Mouse (Mus musculus) embryonic facial prominence, embryonic 14.5 days (tissue): ENCODE measurements at regions not wholly inside any gene's neighbourhood (a gene's known extent, or its start where the extent isn't known, plus 50 kb on each side); places are given as distances from the start of the nearest gene placed in this dataset.

Source experiments
- ATAC-seq: fragments of 200-750 bp; cut with Nextera tagmentation; 2 replicates; pipeline ENCODE4 v1.8.0; 2017; ENCODE audit warnings: low read depth, moderate number of reproducible peaks, moderate TSS enrichment
- DNase-seq: peaks from one replicate; pipeline ENCODE4 v3.0.0-alpha.2; 2015; ENCODE audit warnings: low spot score
- H3K27ac ChIP-seq: fragments of 300-500 bp; sonication (generic); replicated peaks from 2 replicates; pipeline ENCODE4 v1.5.1; 2014; ENCODE audit warnings: low read depth, mild to moderate bottlenecking, low read length, moderate library complexity
- H3K27me3 ChIP-seq: fragments of 300-500 bp; sonication (generic); replicated peaks from 2 replicates; pipeline ENCODE4 v1.6.1; 2014; ENCODE audit warnings: low read length; ENCODE audit not compliant: control insufficient read depth, insufficient read depth
- H3K36me3 ChIP-seq: fragments of 300-500 bp; sonication (generic); 2 replicates; pipeline ENCODE4 v1.6.1; 2014; ENCODE audit warnings: low read length, mixed read lengths; ENCODE audit not compliant: control insufficient read depth, insufficient read depth
- H3K4me1 ChIP-seq: fragments of 300-500 bp; sonication (generic); 2 replicates; pipeline ENCODE4 v1.6.1; 2014; ENCODE audit warnings: antibody characterized with exemption, low read length; ENCODE audit not compliant: control insufficient read depth, insufficient read depth
- H3K4me2 ChIP-seq: fragments of 300-500 bp; sonication (generic); 2 replicates; pipeline ENCODE4 v1.6.1; 2014; ENCODE audit warnings: low read depth, mild to moderate bottlenecking, low read length, moderate library complexity, mixed read lengths
- H3K4me3 ChIP-seq: fragments of 300-500 bp; sonication (generic); 2 replicates; pipeline ENCODE4 v1.5.1; 2014; ENCODE audit warnings: low read depth, mild to moderate bottlenecking, low read length
- H3K9ac ChIP-seq: fragments of 300-500 bp; sonication (generic); 2 replicates; pipeline ENCODE4 v1.6.1; 2014; ENCODE audit warnings: low read depth, mild to moderate bottlenecking, low read length, moderate library complexity, mixed read lengths
- H3K9me3 ChIP-seq: fragments of 300-500 bp; sonication (generic); 2 replicates; pipeline ENCODE4 v1.6.1; 2016; ENCODE audit warnings: low read length; ENCODE audit not compliant: control insufficient read depth
- WGBS: fragments of 180-500 bp; shearing (Covaris S2); extraction: QIAGEN DNeasy Blood & Tissue Kit; methylation state at CpG from one replicate; pipeline ENCODE4 v1.1.7; 2014; 5-methylcytosine and 5-hydroxymethylcytosine counted together

DNA sequence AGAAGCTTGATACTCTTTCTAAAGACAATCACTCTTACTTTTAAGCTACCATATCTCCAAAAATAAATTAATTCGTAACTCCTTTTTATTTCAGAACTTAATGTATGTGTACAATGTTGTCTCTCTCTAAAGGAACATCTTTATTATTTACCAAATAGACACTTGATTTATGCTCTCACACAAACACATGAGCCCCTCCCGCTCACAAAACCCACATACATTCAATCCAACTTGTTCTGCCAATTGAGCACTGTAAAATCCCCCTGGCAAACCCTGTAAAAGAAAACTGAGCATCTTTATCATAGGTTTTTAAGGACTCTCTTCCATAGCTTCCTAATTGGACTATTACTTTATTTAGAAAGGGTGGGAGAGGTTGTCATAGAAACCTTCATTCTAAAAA lies 812.5 kb downstream of the Phf3 start:
- ATAC-seq (no peak; the same call in 1 of the 2 replicates), DNase-seq (no peak)
- H3K36me3 ChIP-seq, result no peaks in the 10 kb centered on the region
- no peak overlapping the region for H3K4me2 ChIP-seq
- no peak overlapping the region for H3K4me3 ChIP-seq
- H3K4me1 ChIP-seq, result no peaks in the 10 kb centered on the region
- no peak overlapping the region for H3K9ac ChIP-seq
- 70% methylated on average over 2 of the region's 2 CpGs for WGBS
- H3K27ac ChIP-seq, result no peak overlapping the region
- H3K27me3 ChIP-seq, result no peaks in the 10 kb centered on the region
- no peaks in the 10 kb centered on the region for H3K9me3 ChIP-seq

DNA sequence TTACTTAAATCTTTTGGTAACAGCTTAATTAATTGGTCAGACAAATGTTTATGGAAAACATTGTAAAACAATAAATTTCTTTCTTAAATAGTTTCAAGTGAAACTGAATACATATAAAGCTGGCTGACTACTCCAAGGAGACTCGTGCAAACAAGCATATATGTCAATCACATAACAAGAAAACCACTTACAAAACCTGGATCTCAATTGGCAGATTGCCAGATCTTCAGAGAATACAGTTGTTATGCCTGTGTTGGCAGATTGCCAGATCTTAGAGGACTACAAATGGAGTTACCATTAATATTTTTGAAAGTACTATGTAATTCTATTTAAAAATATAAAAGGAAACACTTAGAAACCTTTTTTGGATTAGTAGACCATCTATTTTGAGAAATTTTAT lies 812.9 kb downstream of the Phf3 start:
- WGBS, result 9% methylated on average over 1 of the region's 1 CpGs
- H3K4me3 ChIP-seq, result no peak overlapping the region
- ATAC-seq, result peak; percentile 65; the same call in 1 of the 2 replicates
- peak; percentile 94 for DNase-seq
- H3K36me3 ChIP-seq, result no peaks in the 10 kb centered on the region
- no peaks in the 10 kb centered on the region for H3K9me3 ChIP-seq
- no peak overlapping the region for H3K4me2 ChIP-seq
- no peaks in the 10 kb centered on the region for H3K4me1 ChIP-seq
- H3K9ac ChIP-seq, result no peak overlapping the region
- no peaks in the 10 kb centered on the region for H3K27me3 ChIP-seq
- no peak overlapping the region for H3K27ac ChIP-seq

DNA sequence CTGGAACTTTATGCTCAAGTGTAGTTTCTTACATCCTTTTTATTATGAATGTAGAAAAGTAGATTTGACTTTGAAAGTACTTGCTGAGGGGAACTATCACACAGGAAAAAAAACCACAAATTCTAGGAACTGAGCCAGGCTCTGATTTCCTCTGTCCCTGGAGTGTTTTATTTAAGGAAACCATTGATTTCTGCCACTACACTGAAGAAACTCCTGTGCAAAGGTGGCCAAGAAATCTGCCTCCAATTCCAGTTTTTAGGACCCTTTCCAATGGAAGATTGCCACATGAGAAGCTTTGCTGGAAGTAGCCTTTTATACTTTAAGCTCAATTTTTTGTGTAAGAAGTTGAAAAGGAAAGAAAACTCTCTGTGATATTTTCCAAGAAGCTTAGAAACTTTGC lies 856.1 kb downstream of the Phf3 start:
- H3K4me1 ChIP-seq, result no peaks in the 10 kb centered on the region

GRCm38 (mm10) chr1:30008757-30009340 lies 864.9 kb downstream of the Phf3 start:
- Histone ChIP-seq H3K9ac (no peak overlapping the region), H3K9me3 (no peaks in the 10 kb centered on the region), H3K36me3 (no peaks in the 10 kb centered on the region), H3K4me3 (no peak overlapping the region), H3K4me2 (no peak overlapping the region), H3K27me3 (no peaks in the 10 kb centered on the region), H3K4me1 (no peaks in the 10 kb centered on the region), H3K27ac (no peak overlapping the region)
- ATAC-seq (no peak), DNase-seq (no peak)
- 55% methylated on average over 1 of the region's 1 CpGs for WGBS

More for the DNA sequence above, 856.1 kb downstream of the Phf3 start:
- H3K9me3 ChIP-seq, result no peaks in the 10 kb centered on the region
- H3K9ac ChIP-seq, result no peak overlapping the region
- H3K27ac ChIP-seq, result no peak overlapping the region
- DNase-seq (peak; percentile 93), ATAC-seq (peak; percentile 53; the same call in 1 of the 2 replicates)
- H3K27me3 ChIP-seq, result no peaks in the 10 kb centered on the region
- H3K4me3 ChIP-seq, result no peak overlapping the region
- no peaks in the 10 kb centered on the region for H3K36me3 ChIP-seq
- no peak overlapping the region for H3K4me2 ChIP-seq
